15 mouse cellular contexts compared by ENCODE assay signal in genomic region chr2:120658486-120658885, GRCm38 (mm10). TPM values are rescaled to one million over a fixed set of nuclear protein-coding genes. Genes with fewer than 3 reads are reported as not detected.
DNase-seq lines count a peak whose midpoint lies in the region; TF ChIP-seq lines count a peak whose summit lies in the region.
"Had no signal": no experiment of that assay in that cellular context is flagged by ENCODE, and none has a peak within 500 bp of the region (broad histone marks: within the 10 kb centered on the region; RNA-seq: fewer than 3 reads in every experiment).

No protein-coding gene starts in this region.

- intact Hi-C loops in gastrocnemius, postnatal 14 days (cut with DNase I; ENCODE audit: low total_unique reads): no loop called here

- peak; percentile 45 for DNase-seq in heart, adult 11 months
- no peak for DNase-seq in heart, postnatal 4 days
- DNase-seq in MEL-GATA-1-ER (ENCODE audit: extremely low read depth, low read depth): peak; percentile 42
- DNase-seq in brain, embryonic 14.5 days (ENCODE audit: low read depth): peak; percentile 13
- DNase-seq in spleen, postnatal 14 days (ENCODE audit: low spot score in 2 of 2): no peak
- DNase-seq in gastrocnemius, postnatal 14 days: no peak
- DNase-seq in kidney, adult 11 months: no peak
- DNase-seq: adrenal gland, postnatal 10 days; cerebellum, adult 18-20 months; cerebellum, adult 9-11 months; forebrain, postnatal 0 days; gastrocnemius, adult 2 months; gastrocnemius, postnatal 36 days; heart, adult 18-20 months; kidney, adult 2 months had no signal

- no peak for TF ChIP-seq POLR2A in brain, embryonic 14.5 days (IDR thresholded peaks at IDR 0.05; ENCODE audit: borderline replicate concordance, extremely low read depth, insufficient read depth, insufficient read length, poor library complexity, severe bottlenecking)

- no peak for TF ChIP-seq CTCF in brain, embryonic 14.5 days (IDR thresholded peaks at IDR 0.05; ENCODE audit: borderline replicate concordance, extremely low read depth, insufficient read depth, insufficient read length)

RNA-seq across cellular contexts. Expression of gene Stard9, which starts 29.6 kb away (rescaled TPM):
- 10 to 100 TPM; 15.3 to 16.3 TPM for total RNA-seq in heart, postnatal 4 days (2021)
- 14.6 and 16.1 TPM in 2 replicates for polyA plus RNA-seq in brain, embryonic 14.5 days (2012; rRNA removed)
- 1 to 10 TPM; 8.5 to 8.6 TPM for total RNA-seq in gastrocnemius, postnatal 14 days (2021)

RNA-seq across cellular contexts. Expression of gene Lrrc57, which starts 49.2 kb away (rescaled TPM):
- 10 to 100 TPM; 13.7 to 14.0 TPM for total RNA-seq in heart, postnatal 4 days (2021)
- 21.2 and 27.8 TPM in 2 replicates for polyA plus RNA-seq in brain, embryonic 14.5 days (2012; rRNA removed)
- 10 to 100 TPM; 10.3 to 13.2 TPM for total RNA-seq in gastrocnemius, postnatal 14 days (2021)

RNA-seq across cellular contexts. Expression of gene Haus2, which starts 49.3 kb away (rescaled TPM):
- 10 to 100 TPM; 15.7 to 16.0 TPM for total RNA-seq in heart, postnatal 4 days (2021)
- polyA plus RNA-seq in brain, embryonic 14.5 days (2012; rRNA removed): 17.1 and 19.0 TPM in 2 replicates
- total RNA-seq in gastrocnemius, postnatal 14 days (2021): 1 to 10 TPM; 6.5 to 6.6 TPM

Comparison
In these comparisons a context has a peak if more than half of its experiments do, and no peak if none do; other contexts are left out.
1. DNase-seq: peak in heart, adult 11 months (single experiment), MEL-GATA-1-ER (single experiment) and brain, embryonic 14.5 days (single experiment); none in heart, postnatal 4 days (single experiment), spleen, postnatal 14 days (0 of 2), gastrocnemius, postnatal 14 days (single experiment) and kidney, adult 11 months (single experiment).